Mouse (Mus musculus): ENCODE measurements around the gene Fry. TPM values are rescaled to one million over a fixed set of nuclear protein-coding genes. Genes with fewer than 3 reads are reported as not detected.
A peak's percentile ranks its signal among the peaks of the same experiment; 100 is the strongest.

The Fry gene
- polyA plus RNA-seq, 1 experiment from 2014 or later: 4.1 TPM

GRCm38 (mm10) chr5:150206749-150207148 is 88.3 kb downstream of the Fry start:
- 66% methylated on average over 6 of the region's 6 CpGs for WGBS (ENCODE audit: insufficient replicate concordance)
- Histone ChIP-seq H3K9me3 (replicated peaks) (0 out of 2 replicates have a peak, but pooled peaks cover 4% of the 10 kb centered on the region), H3K4me1 (no peaks in the 10 kb centered on the region), H3K4me3 (no peak overlapping the region), H3K9ac (no peak overlapping the region), H3K27me3 (replicated peaks) (no peaks in the 10 kb centered on the region), H3K27ac (no peak overlapping the region), H3K36me3 (no peaks in the 10 kb centered on the region), H3K4me2 (no peak overlapping the region)
- no peak for ATAC-seq

GRCm38 (mm10) chr5:150207596-150207995 is 89.2 kb downstream of the Fry start:
- Histone ChIP-seq H3K9ac (no peak overlapping the region), H3K9me3 (replicated peaks) (0 out of 2 replicates have a peak, but pooled peaks cover 4% of the 10 kb centered on the region), H3K4me3 (no peak overlapping the region), H3K4me1 (no peaks in the 10 kb centered on the region), H3K36me3 (no peaks in the 10 kb centered on the region), H3K27ac (no peak overlapping the region), H3K27me3 (replicated peaks) (no peaks in the 10 kb centered on the region), H3K4me2 (peak overlapping the region; percentile 22)
- no peak for ATAC-seq
- WGBS (ENCODE audit: insufficient replicate concordance): 57% methylated on average over 18 of the region's 18 CpGs

GRCm38 (mm10) chr5:150208009-150208408 is 89.6 kb downstream of the Fry start:
- ATAC-seq: no peak

GRCm38 (mm10) chr5:150214081-150214480 is 95.6 kb downstream of the Fry start:
- H3K4me1 ChIP-seq: no peaks in the 10 kb centered on the region
- no peaks in the 10 kb centered on the region for H3K36me3 ChIP-seq
- ATAC-seq: no peak
- WGBS (ENCODE audit: insufficient replicate concordance): 86% methylated on average over 6 of the region's 6 CpGs
- H3K4me2 ChIP-seq: no peak overlapping the region
- H3K27ac ChIP-seq: no peak overlapping the region
- H3K27me3 ChIP-seq (replicated peaks): no peaks in the 10 kb centered on the region
- no peaks in the 10 kb centered on the region; the same call in 1 of the 2 replicates for H3K9me3 ChIP-seq (replicated peaks)
- H3K9ac ChIP-seq: no peak overlapping the region
- no peak overlapping the region for H3K4me3 ChIP-seq

More at GRCm38 (mm10) chr5:150208009-150208408, 89.6 kb downstream of the Fry start:
- H3K27ac ChIP-seq: no peak overlapping the region
- H3K4me1 ChIP-seq: no peaks in the 10 kb centered on the region
- H3K4me2 ChIP-seq: peak overlapping the region; percentile 22
- H3K9ac ChIP-seq: no peak overlapping the region
- WGBS (ENCODE audit: insufficient replicate concordance): 58% methylated on average over 7 of the region's 7 CpGs
- H3K36me3 ChIP-seq: no peaks in the 10 kb centered on the region
- no peak overlapping the region for H3K4me3 ChIP-seq
- 0 out of 2 replicates have a peak, but pooled peaks cover 4% of the 10 kb centered on the region for H3K9me3 ChIP-seq (replicated peaks)
- no peaks in the 10 kb centered on the region for H3K27me3 ChIP-seq (replicated peaks)

- Histone ChIP-seq H3K9me3 (replicated peaks) (no peaks in the 10 kb centered on the region; the same call in 1 of the 2 replicates), H3K27ac (no peak overlapping the region), H3K4me2 (no peak overlapping the region), H3K36me3 (no peaks in the 10 kb centered on the region), H3K4me3 (no peak overlapping the region), H3K9ac (no peak overlapping the region), H3K4me1 (no peaks in the 10 kb centered on the region), H3K27me3 (replicated peaks) (no peaks in the 10 kb centered on the region)
- WGBS (ENCODE audit: insufficient replicate concordance): 54% methylated on average over 11 of the region's 11 CpGs
- no peak for ATAC-seq
These were observed 97.6 kb downstream of the Fry start for GRCm38 (mm10) chr5:150216066-150216465.

GRCm38 (mm10) chr5:150219457-150219856 is 101.0 kb downstream of the Fry start:
- no peak overlapping the region for H3K4me3 ChIP-seq
- H3K9ac ChIP-seq: no peak overlapping the region
- no peak overlapping the region for H3K4me2 ChIP-seq
- no peak for ATAC-seq
- H3K27me3 ChIP-seq (replicated peaks): no peaks in the 10 kb centered on the region
- H3K9me3 ChIP-seq (replicated peaks): no peaks in the 10 kb centered on the region; the same call in 1 of the 2 replicates
- no peaks in the 10 kb centered on the region for H3K4me1 ChIP-seq
- 68% methylated on average over 8 of the region's 8 CpGs for WGBS (ENCODE audit: insufficient replicate concordance)
- no peak overlapping the region for H3K27ac ChIP-seq
- no peaks in the 10 kb centered on the region for H3K36me3 ChIP-seq

GRCm38 (mm10) chr5:150220333-150220732 is 101.9 kb downstream of the Fry start:
- no peaks in the 10 kb centered on the region for H3K36me3 ChIP-seq
- H3K4me2 ChIP-seq: no peak overlapping the region
- H3K4me1 ChIP-seq: no peaks in the 10 kb centered on the region
- no peak overlapping the region for H3K4me3 ChIP-seq
- no peak overlapping the region for H3K27ac ChIP-seq
- no peaks in the 10 kb centered on the region for H3K27me3 ChIP-seq (replicated peaks)
- 29% methylated on average over 7 of the region's 7 CpGs for WGBS (ENCODE audit: insufficient replicate concordance)
- H3K9me3 ChIP-seq (replicated peaks): no peaks in the 10 kb centered on the region; the same call in 1 of the 2 replicates
- H3K9ac ChIP-seq: no peak overlapping the region
- ATAC-seq: 0 out of 2 replicates have a peak, but pooled peaks have one; percentile 44

GRCm38 (mm10) chr5:150221806-150222205 is 103.4 kb downstream of the Fry start:
- WGBS (ENCODE audit: insufficient replicate concordance): 69% methylated on average over 6 of the region's 6 CpGs
- Histone ChIP-seq H3K9me3 (replicated peaks) (no peaks in the 10 kb centered on the region; the same call in 1 of the 2 replicates), H3K27me3 (replicated peaks) (no peaks in the 10 kb centered on the region), H3K4me3 (no peak overlapping the region), H3K9ac (no peak overlapping the region), H3K4me1 (no peaks in the 10 kb centered on the region), H3K4me2 (no peak overlapping the region), H3K36me3 (no peaks in the 10 kb centered on the region), H3K27ac (no peak overlapping the region)
- ATAC-seq: no peak

GRCm38 (mm10) chr5:150223546-150224239 is 105.2 kb downstream of the Fry start:
- H3K4me3 ChIP-seq: no peak overlapping the region
- H3K36me3 ChIP-seq: no peaks in the 10 kb centered on the region
- H3K4me1 ChIP-seq: no peaks in the 10 kb centered on the region
- WGBS (ENCODE audit: insufficient replicate concordance): 75% methylated on average over 10 of the region's 10 CpGs
- H3K27me3 ChIP-seq (replicated peaks): no peaks in the 10 kb centered on the region
- ATAC-seq: no peak
- no peaks in the 10 kb centered on the region for H3K9me3 ChIP-seq (replicated peaks)
- no peak overlapping the region for H3K4me2 ChIP-seq
- no peak overlapping the region for H3K27ac ChIP-seq
- no peak overlapping the region for H3K9ac ChIP-seq

- WGBS (ENCODE audit: insufficient replicate concordance): 54% methylated on average over 5 of the region's 5 CpGs
These were observed 110.6 kb downstream of the Fry start for GRCm38 (mm10) chr5:150229086-150229485.

GRCm38 (mm10) chr5:150229776-150230175 is 111.3 kb downstream of the Fry start:
- H3K4me2 ChIP-seq: no peak overlapping the region
- H3K4me3 ChIP-seq: no peak overlapping the region
- 0 out of 2 replicates have a peak, but pooled peaks cover 2% of the 10 kb centered on the region for H3K4me1 ChIP-seq
- no peaks in the 10 kb centered on the region; the same call in 1 of the 2 replicates for H3K36me3 ChIP-seq
- peaks cover 4% of the 10 kb centered on the region for H3K9me3 ChIP-seq (replicated peaks)
- 78% methylated on average over 4 of the region's 4 CpGs for WGBS (ENCODE audit: insufficient replicate concordance)
- H3K9ac ChIP-seq: no peak overlapping the region
- H3K27ac ChIP-seq: no peak overlapping the region
- H3K27me3 ChIP-seq (replicated peaks): no peaks in the 10 kb centered on the region
- no peak for ATAC-seq

More at GRCm38 (mm10) chr5:150229086-150229485, 110.6 kb downstream of the Fry start:
- Histone ChIP-seq H3K4me1 (0 out of 2 replicates have a peak, but pooled peaks cover 2% of the 10 kb centered on the region), H3K9me3 (replicated peaks) (peaks cover 4% of the 10 kb centered on the region), H3K27me3 (replicated peaks) (no peaks in the 10 kb centered on the region), H3K9ac (no peak overlapping the region), H3K36me3 (no peaks in the 10 kb centered on the region; the same call in 1 of the 2 replicates), H3K4me3 (no peak overlapping the region), H3K4me2 (no peak overlapping the region), H3K27ac (no peak overlapping the region)
- no peak for ATAC-seq

Measured in liver, embryonic 12.5 days (tissue).